Mouse (Mus musculus) bone marrow, adult 2 months (tissue): Measurements from ENCODE around the gene Ush1g. TPM values are rescaled to one million over a fixed set of nuclear protein-coding genes. Genes with fewer than 3 reads are reported as not detected.

Experiments
- H3K27ac ChIP-seq: fragments of 200-500 bp; 2 replicates; pipeline ENCODE4 v1.5.1; 2012; ENCODE audit warnings: low read depth, mild to moderate bottlenecking, control low read depth, inconsistent platforms, low read length; ENCODE audit not compliant: control insufficient read depth, poor library complexity, insufficient read depth
- H3K4me1 ChIP-seq: fragments of 200-500 bp; 2 replicates; pipeline ENCODE4 v1.6.1; 2011; ENCODE audit warnings: low read length; ENCODE audit not compliant: control insufficient read depth, insufficient read depth
- H3K4me3 ChIP-seq: fragments of 200-500 bp; replicated peaks from 2 replicates; pipeline ENCODE3; 2011; ENCODE audit warnings: mild to moderate bottlenecking, low read depth, low read length, control low read depth; ENCODE audit not compliant: control insufficient read depth
- CTCF ChIP-seq: fragments of 200-500 bp; IDR thresholded peaks from 2 replicates; pipeline ENCODE4 v1.5.1; 2011; ENCODE audit warnings: low read length, control low read depth; ENCODE audit not compliant: control insufficient read depth, insufficient read depth
- POLR2A ChIP-seq: fragments of 200-500 bp; IDR thresholded peaks from 2 replicates; pipeline ENCODE4 v1.6.1; 2011; ENCODE audit warnings: low read depth, mild to moderate bottlenecking, control low read depth, low read length, borderline replicate concordance; ENCODE audit not compliant: control insufficient read depth
- WGBS: fragments of 180-500 bp; shearing (Covaris S2); methylation state at CpG from one replicate; pipeline ENCODE4 v1.1.7; 2018; 5-methylcytosine and 5-hydroxymethylcytosine counted together
- polyA plus RNA-seq: library from polyadenylated mRNA; stranded (reverse); fragments of >200 nt; gene quantifications from 2 replicates; pipeline ENCODE4 v1.2.4, GENCODE M21; 2011; ENCODE audit warnings: low replicate concordance; ENCODE audit not compliant: missing spikeins, insufficient read depth, insufficient read length

The Ush1g gene
- polyA plus RNA-seq, 1 experiment = not detected

- H3K4me3 ChIP-seq = no peak within 1 kb of the TSS
- no peak for TF ChIP-seq CTCF
- TF ChIP-seq POLR2A = no peak
- WGBS = 9% methylated on average over 48 of the region's 50 CpGs
- no peaks in the 10 kb centered on the region for H3K4me1 ChIP-seq
- H3K27ac ChIP-seq = no peak within 1 kb of the TSS
These were observed 54.6 kb downstream of the Ush1g start, which contains the start of gene Grin2c for GRCm38 (mm10) chr11:115267061-115267883. Grin2c (minus strand) TSS chr11:115267243.

- no peak overlapping the region for H3K27ac ChIP-seq
- no peak overlapping the region for H3K4me3 ChIP-seq
- 8% methylated on average over 22 of the region's 22 CpGs for WGBS
- TF ChIP-seq POLR2A = no peak
- no peak for TF ChIP-seq CTCF
- H3K4me1 ChIP-seq = no peaks in the 10 kb centered on the region
These were observed 55.5 kb downstream of the Ush1g start for GRCm38 (mm10) chr11:115266400-115266778.

GRCm38 (mm10) chr11:115265771-115266399, 56.0 kb downstream of the Ush1g start:
- TF ChIP-seq POLR2A = no peak
- no peak for TF ChIP-seq CTCF
- Histone ChIP-seq H3K27ac (no peak overlapping the region), H3K4me3 (no peak overlapping the region), H3K4me1 (no peaks in the 10 kb centered on the region)
- 3% methylated on average over 20 of the region's 20 CpGs for WGBS

Other genes with a start within 250 kb of the Ush1g start
- gene Rab37, start 230.6 kb downstream of the Ush1g start, polyA plus RNA-seq = 5.3 and 11.6 TPM in 2 replicates
- gene Cd300lf, start 188.0 kb downstream of the Ush1g start, polyA plus RNA-seq = 39.9 and 79.7 TPM in 2 replicates
- 21.9 and 51.0 TPM in 2 replicates for gene Slc9a3r1, start 158.7 kb downstream of the Ush1g start, polyA plus RNA-seq
- gene Tmem104, start 134.6 kb downstream of the Ush1g start, polyA plus RNA-seq = 3.1 and 5.8 TPM in 2 replicates
- gene Nat9, start 134.2 kb downstream of the Ush1g start, polyA plus RNA-seq = 19.4 and 24.2 TPM in 2 replicates
- gene Grin2c, start 54.8 kb downstream of the Ush1g start, polyA plus RNA-seq = not detected in 2 replicates
- 9.9 and 21.2 TPM in 2 replicates for gene Fdxr, start 45.0 kb downstream of the Ush1g start, polyA plus RNA-seq
- 0.77 and 1.4 TPM in 2 replicates for gene Fads6, start 24.4 kb downstream of the Ush1g start, polyA plus RNA-seq
- gene Otop2, start 14.9 kb downstream of the Ush1g start, polyA plus RNA-seq = not detected in 2 replicates
- not detected in 2 replicates for gene Otop3, start 12.7 kb upstream of the Ush1g start, polyA plus RNA-seq
- gene Hid1, start 45.7 kb upstream of the Ush1g start, polyA plus RNA-seq = 3.4 and 4.3 TPM in 2 replicates
- 1.4 and 3.1 TPM in 2 replicates for gene Cdr2l, start 59.9 kb upstream of the Ush1g start, polyA plus RNA-seq
- gene Mrpl58, start 81.7 kb upstream of the Ush1g start, polyA plus RNA-seq = 31.1 and 51.9 TPM in 2 replicates
- gene Atp5h, start 97.9 kb upstream of the Ush1g start, polyA plus RNA-seq = 316 and 521 TPM in 2 replicates
- gene Kctd2, start 98.1 kb upstream of the Ush1g start, polyA plus RNA-seq = 14.0 and 32.4 TPM in 2 replicates
- not detected in 2 replicates for gene Trim80, start 118.5 kb upstream of the Ush1g start, polyA plus RNA-seq
- 1.8 TPM in 1 of 2 replicates, not detected in the other for gene Slc16a5, start 140.4 kb upstream of the Ush1g start, polyA plus RNA-seq
- 4.4 and 18.7 TPM in 2 replicates for gene Armc7, start 153.6 kb upstream of the Ush1g start, polyA plus RNA-seq
- gene Nt5c, start 169.8 kb upstream of the Ush1g start, polyA plus RNA-seq = 47.5 and 56.4 TPM in 2 replicates
- gene Jpt1, start 192.3 kb upstream of the Ush1g start, polyA plus RNA-seq = 106 and 149 TPM in 2 replicates
- 188 and 202 TPM in 2 replicates for gene Sumo2, start 214.2 kb upstream of the Ush1g start, polyA plus RNA-seq
- gene Nup85, start 242.4 kb upstream of the Ush1g start, polyA plus RNA-seq = 111 and 163 TPM in 2 replicates